Mouse (Mus musculus) midbrain, embryonic 13.5 days (tissue): ENCODE measurements at regions not wholly inside any gene's neighbourhood (a gene's known extent, or its start where the extent isn't known, plus 50 kb on each side); places are given as distances from the start of the nearest gene placed in this dataset.

Experiments
- ATAC-seq: fragments of 200-750 bp; cut with Nextera tagmentation; 2 replicates; pipeline ENCODE4 v1.8.0; 2017; ENCODE audit warnings: mild to moderate bottlenecking, moderate TSS enrichment, moderate library complexity
- H3K27ac ChIP-seq: fragments of 300-500 bp; sonication (generic); 2 replicates; pipeline ENCODE4 v1.5.1; 2015; ENCODE audit warnings: inconsistent platforms, mild to moderate bottlenecking, moderate library complexity
- H3K27me3 ChIP-seq: fragments of 300-500 bp; sonication (generic); 2 replicates; pipeline ENCODE4 v1.6.1; 2015; ENCODE audit warnings: mild to moderate bottlenecking, inconsistent platforms
- H3K36me3 ChIP-seq: fragments of 300-500 bp; sonication (generic); 2 replicates; pipeline ENCODE4 v1.6.1; 2015; ENCODE audit warnings: mild to moderate bottlenecking, inconsistent platforms
- H3K4me1 ChIP-seq: fragments of 300-500 bp; sonication (generic); replicated peaks from 2 replicates; pipeline ENCODE4 v1.6.1; 2015; ENCODE audit warnings: inconsistent platforms
- H3K4me2 ChIP-seq: fragments of 300-500 bp; sonication (generic); replicated peaks from 2 replicates; pipeline ENCODE4 v1.6.1; 2015; ENCODE audit warnings: moderate library complexity, mild to moderate bottlenecking, inconsistent platforms
- H3K4me3 ChIP-seq: fragments of 300-500 bp; sonication (generic); replicated peaks from 2 replicates; pipeline ENCODE4 v1.5.1; 2015; ENCODE audit warnings: mild to moderate bottlenecking, inconsistent platforms
- H3K9ac ChIP-seq: fragments of 300-500 bp; sonication (generic); replicated peaks from 2 replicates; pipeline ENCODE4 v1.6.1; 2015; ENCODE audit warnings: mild to moderate bottlenecking, inconsistent platforms
- H3K9me3 ChIP-seq: fragments of 300-500 bp; sonication (generic); 2 replicates; pipeline ENCODE4 v1.6.1; 2016; ENCODE audit warnings: mild to moderate bottlenecking, inconsistent platforms
- WGBS: fragments of 180-500 bp; shearing (Covaris S2); methylation state at CpG from one replicate; pipeline ENCODE4 v1.1.7; 2015; 5-methylcytosine and 5-hydroxymethylcytosine counted together

GRCm38 (mm10) chr7:68610499-68610898 is 138.5 kb downstream of the Arrdc4 start:
- Histone ChIP-seq H3K4me1 (0 out of 2 replicates have a peak, but pooled peaks cover 6% of the 10 kb centered on the region), H3K27ac (no peak overlapping the region), H3K36me3 (no peaks in the 10 kb centered on the region), H3K9ac (no peak overlapping the region), H3K9me3 (no peaks in the 10 kb centered on the region), H3K27me3 (no peaks in the 10 kb centered on the region), H3K4me3 (no peak overlapping the region), H3K4me2 (no peak overlapping the region)
- WGBS: 93% methylated on average over 4 of the region's 4 CpGs
- ATAC-seq: no peak

- H3K36me3 ChIP-seq: no peaks in the 10 kb centered on the region
- no peak overlapping the region for H3K4me2 ChIP-seq
- H3K27me3 ChIP-seq: 0 out of 2 replicates have a peak, but pooled peaks cover 16% of the 10 kb centered on the region
- H3K9me3 ChIP-seq: no peaks in the 10 kb centered on the region
- no peak overlapping the region for H3K27ac ChIP-seq
- ATAC-seq: peak; percentile 72
- no peak overlapping the region for H3K4me3 ChIP-seq
- WGBS: 40% methylated on average over 4 of the region's 4 CpGs
- no peak overlapping the region for H3K9ac ChIP-seq
- 0 out of 2 replicates have a peak, but pooled peaks cover 6% of the 10 kb centered on the region for H3K4me1 ChIP-seq
Observed at GRCm38 (mm10) chr7:68607170-68607569, 141.9 kb downstream of the Arrdc4 start.

- H3K4me1 ChIP-seq: 0 out of 2 replicates have a peak, but pooled peaks cover 6% of the 10 kb centered on the region
- no peaks in the 10 kb centered on the region for H3K9me3 ChIP-seq
- no peak for ATAC-seq
- H3K9ac ChIP-seq: no peak overlapping the region
- H3K36me3 ChIP-seq: no peaks in the 10 kb centered on the region
- WGBS: 94% methylated on average over 3 of the region's 3 CpGs
- no peak overlapping the region for H3K4me2 ChIP-seq
- H3K27ac ChIP-seq: peak overlapping the region; percentile 47; the same call in 1 of the 2 replicates
- no peak overlapping the region for H3K4me3 ChIP-seq
- 0 out of 2 replicates have a peak, but pooled peaks cover 18% of the 10 kb centered on the region for H3K27me3 ChIP-seq
Observed at GRCm38 (mm10) chr7:68606278-68606677, 142.8 kb downstream of the Arrdc4 start.

- WGBS: 56% methylated on average over 2 of the region's 2 CpGs
- no peaks in the 10 kb centered on the region for H3K36me3 ChIP-seq
- H3K27me3 ChIP-seq: peaks cover 36% of the 10 kb centered on the region
- H3K4me1 ChIP-seq: 0 out of 2 replicates have a peak, but pooled peaks cover 6% of the 10 kb centered on the region
- no peak overlapping the region for H3K9ac ChIP-seq
- no peak overlapping the region for H3K4me2 ChIP-seq
- no peak overlapping the region for H3K27ac ChIP-seq
- ATAC-seq: no peak
- H3K9me3 ChIP-seq: no peaks in the 10 kb centered on the region
- H3K4me3 ChIP-seq: no peak overlapping the region
Observed at GRCm38 (mm10) chr7:68603711-68604110, 145.3 kb downstream of the Arrdc4 start.

GRCm38 (mm10) chr7:68602003-68602402 is 147.0 kb downstream of the Arrdc4 start:
- H3K4me2 ChIP-seq: no peak overlapping the region
- no peaks in the 10 kb centered on the region for H3K36me3 ChIP-seq
- H3K27me3 ChIP-seq: peaks cover 52% of the 10 kb centered on the region
- no peaks in the 10 kb centered on the region for H3K9me3 ChIP-seq
- H3K27ac ChIP-seq: no peak overlapping the region
- no peak overlapping the region for H3K4me3 ChIP-seq
- 41% methylated on average over 6 of the region's 6 CpGs for WGBS
- no peaks in the 10 kb centered on the region for H3K4me1 ChIP-seq
- H3K9ac ChIP-seq: no peak overlapping the region
- no peak for ATAC-seq

- Histone ChIP-seq H3K4me2 (peak overlapping the region; percentile 22), H3K9me3 (no peaks in the 10 kb centered on the region), H3K4me3 (no peak overlapping the region), H3K27me3 (peaks cover 71% of the 10 kb centered on the region), H3K27ac (no peak overlapping the region), H3K9ac (no peak overlapping the region), H3K36me3 (no peaks in the 10 kb centered on the region), H3K4me1 (peaks cover 17% of the 10 kb centered on the region)
- ATAC-seq: no peak; the same call in 1 of the 2 replicates
- 58% methylated on average over 4 of the region's 4 CpGs for WGBS
Observed at GRCm38 (mm10) chr7:68594017-68594386, 155.0 kb downstream of the Arrdc4 start.

GRCm38 (mm10) chr7:68593344-68594016 is 155.6 kb downstream of the Arrdc4 start:
- WGBS: 37% methylated on average over 15 of the region's 15 CpGs
- Histone ChIP-seq H3K9ac (no peak overlapping the region), H3K9me3 (no peaks in the 10 kb centered on the region), H3K27me3 (peaks cover 72% of the 10 kb centered on the region), H3K4me3 (no peak overlapping the region), H3K4me2 (peak overlapping the region; percentile 22), H3K4me1 (peaks cover 17% of the 10 kb centered on the region), H3K27ac (no peak overlapping the region), H3K36me3 (no peaks in the 10 kb centered on the region)
- peak; percentile 92 for ATAC-seq

GRCm38 (mm10) chr7:68582540-68583325 is 166.3 kb downstream of the Arrdc4 start:
- no peaks in the 10 kb centered on the region for H3K9me3 ChIP-seq
- no peak overlapping the region for H3K9ac ChIP-seq
- H3K27me3 ChIP-seq: peaks cover 30% of the 10 kb centered on the region
- no peak overlapping the region for H3K4me3 ChIP-seq
- peak; percentile 72 for ATAC-seq
- no peak overlapping the region for H3K4me2 ChIP-seq
- peak overlapping the region; percentile 41 for H3K27ac ChIP-seq
- H3K36me3 ChIP-seq: no peaks in the 10 kb centered on the region
- H3K4me1 ChIP-seq: peaks cover 12% of the 10 kb centered on the region
- 47% methylated on average over 13 of the region's 13 CpGs for WGBS

GRCm38 (mm10) chr7:68580650-68581049 is 168.4 kb downstream of the Arrdc4 start:
- no peak for ATAC-seq
- 40% methylated on average over 4 of the region's 4 CpGs for WGBS
- no peaks in the 10 kb centered on the region for H3K36me3 ChIP-seq
- H3K4me1 ChIP-seq: peaks cover 12% of the 10 kb centered on the region
- H3K27ac ChIP-seq: no peak overlapping the region
- no peak overlapping the region for H3K4me3 ChIP-seq
- H3K9ac ChIP-seq: no peak overlapping the region
- H3K9me3 ChIP-seq: no peaks in the 10 kb centered on the region
- H3K27me3 ChIP-seq: peaks cover 30% of the 10 kb centered on the region
- H3K4me2 ChIP-seq: no peak overlapping the region

- peak; percentile 65 for ATAC-seq
- peaks cover 25% of the 10 kb centered on the region for H3K27me3 ChIP-seq
- H3K27ac ChIP-seq: no peak overlapping the region
- H3K4me1 ChIP-seq: peaks cover 12% of the 10 kb centered on the region
- no peaks in the 10 kb centered on the region for H3K9me3 ChIP-seq
- 0 out of 2 replicates have a peak overlapping the region, but pooled peaks have one; percentile 15 for H3K4me3 ChIP-seq
- H3K36me3 ChIP-seq: no peaks in the 10 kb centered on the region
- H3K9ac ChIP-seq: no peak overlapping the region
- H3K4me2 ChIP-seq: peak overlapping the region; percentile 42
- WGBS: 15% methylated on average over 10 of the region's 10 CpGs
Observed at GRCm38 (mm10) chr7:68579666-68580065, 169.4 kb downstream of the Arrdc4 start.

GRCm38 (mm10) chr7:68579216-68579615 is 169.8 kb downstream of the Arrdc4 start:
- no peak for ATAC-seq
- no peak overlapping the region for H3K9ac ChIP-seq
- no peak overlapping the region for H3K4me3 ChIP-seq
- H3K27me3 ChIP-seq: peaks cover 25% of the 10 kb centered on the region
- H3K36me3 ChIP-seq: no peaks in the 10 kb centered on the region
- H3K4me1 ChIP-seq: peaks cover 12% of the 10 kb centered on the region
- no peak overlapping the region for H3K27ac ChIP-seq
- WGBS: 53% methylated on average over 8 of the region's 8 CpGs
- H3K9me3 ChIP-seq: no peaks in the 10 kb centered on the region
- H3K4me2 ChIP-seq: no peak overlapping the region

GRCm38 (mm10) chr7:68571315-68571714 is 177.7 kb downstream of the Arrdc4 start:
- H3K36me3 ChIP-seq: no peaks in the 10 kb centered on the region
- H3K4me1 ChIP-seq: peaks cover 7% of the 10 kb centered on the region; the same call in 1 of the 2 replicates
- H3K9ac ChIP-seq: no peak overlapping the region
- no peak overlapping the region for H3K4me3 ChIP-seq
- H3K27ac ChIP-seq: no peak overlapping the region
- no peaks in the 10 kb centered on the region for H3K27me3 ChIP-seq
- no peak for ATAC-seq
- H3K9me3 ChIP-seq: 0 out of 2 replicates have a peak, but pooled peaks cover 3% of the 10 kb centered on the region
- H3K4me2 ChIP-seq: no peak overlapping the region
- WGBS: 33% methylated on average over 4 of the region's 4 CpGs
